Mouse (Mus musculus) B cell, adult 2 months (primary cell): ENCODE measurements around the gene Tmprss12.
"Not testable (repeated sequence)": the region's sequence is repeated elsewhere in the genome, so short reads cannot be mapped to it uniquely, and the experiment has no call there.

Source experiments
- DNase-seq, 2 experiments: peaks; one replicate each; pipeline ENCODE4 v3.0.0; 2022

The Tmprss12 gene

GRCm38 (mm10) chr15:100274790-100275559 lies 5.7 kb upstream of the Tmprss12 start:
- DNase-seq, result no peak

- no peak for DNase-seq
Observed at GRCm38 (mm10) chr15:100276403-100276802, 4.2 kb upstream of the Tmprss12 start.

DNA sequence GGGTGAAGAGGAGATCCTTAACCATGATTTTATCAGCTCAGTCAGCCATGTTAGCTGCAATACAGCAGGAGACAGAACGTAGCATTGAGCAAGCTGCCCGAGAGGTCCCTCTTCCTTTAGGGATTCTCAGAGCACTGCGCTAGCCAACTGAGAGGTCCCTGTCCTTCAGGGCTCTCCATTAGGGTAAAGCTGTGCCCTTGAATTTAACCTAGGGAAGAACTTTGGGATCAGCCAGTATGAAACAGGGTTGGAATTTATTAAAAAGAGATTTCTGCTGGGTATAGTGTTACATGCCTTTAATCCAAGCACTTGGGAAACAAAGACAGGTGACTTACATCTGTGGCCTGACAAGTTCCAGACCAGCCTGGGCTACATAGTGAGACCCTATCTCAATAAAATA lies 3.1 kb upstream of the Tmprss12 start:
- no peak for DNase-seq

GRCm38 (mm10) chr15:100288980-100289379 lies 8.3 kb downstream of the Tmprss12 start:
- DNase-seq, result no peak

DNA sequence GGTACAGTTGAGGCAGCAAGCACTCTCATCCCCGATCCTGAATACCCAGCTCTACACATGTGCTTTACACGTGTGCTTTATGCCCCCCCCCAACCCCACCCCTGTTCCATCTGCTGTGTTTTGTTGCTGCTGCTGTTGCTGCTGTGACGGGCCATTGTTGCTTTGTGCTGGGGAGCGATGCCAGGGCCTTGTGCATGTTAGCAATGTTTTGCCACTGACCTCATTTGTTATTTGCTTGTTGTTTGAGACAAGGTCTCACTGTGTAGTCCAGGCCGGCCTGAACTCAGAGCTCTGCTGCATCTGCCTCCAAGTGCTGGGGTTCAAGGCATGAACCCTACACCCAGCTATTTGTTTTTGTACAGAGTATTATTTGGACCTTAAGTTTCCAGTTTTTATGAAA lies 10.2 kb downstream of the Tmprss12 start:
- DNase-seq, result no peak

DNA sequence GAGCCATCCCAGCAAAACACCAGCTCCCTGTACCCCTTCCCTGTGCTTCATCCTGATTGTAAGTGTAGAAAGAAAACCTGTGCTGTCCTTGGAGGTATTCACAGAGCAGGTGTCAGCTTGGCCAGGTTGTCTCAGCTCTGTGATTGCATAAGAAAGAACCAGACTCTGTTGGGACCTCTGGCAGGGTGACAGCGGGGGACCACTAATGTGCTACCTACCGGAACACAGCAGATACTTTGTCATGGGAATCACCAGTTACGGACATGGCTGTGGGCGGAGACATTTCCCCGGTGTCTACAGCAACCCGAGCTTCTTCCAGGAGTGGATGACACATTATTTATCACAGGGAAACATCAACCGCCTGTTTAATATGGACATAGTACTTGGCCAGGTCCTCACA lies 11.7 kb downstream of the Tmprss12 start:
- no peak for DNase-seq

DNA sequence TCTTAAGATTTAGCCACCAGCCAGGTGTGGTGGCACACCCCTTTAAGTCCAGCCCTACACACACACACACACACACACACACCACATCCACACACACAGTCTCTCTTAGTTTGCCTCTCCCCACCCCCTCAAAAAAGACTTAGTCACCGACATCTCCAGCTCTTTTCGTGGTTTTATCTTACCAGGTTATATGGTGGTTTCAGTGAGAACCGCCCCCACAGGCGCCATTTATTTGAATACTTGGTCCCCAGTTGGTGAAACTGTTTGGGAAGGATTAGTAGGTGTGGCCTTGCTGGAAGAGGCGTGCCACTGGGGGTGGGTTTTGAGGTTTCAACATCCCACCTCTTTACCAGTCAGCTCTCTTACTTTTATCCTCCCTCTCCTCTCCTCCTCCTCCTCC lies 17.2 kb downstream of the Tmprss12 start:
- DNase-seq, result no peak

GRCm38 (mm10) chr15:100300499-100300898 lies 19.9 kb downstream of the Tmprss12 start:
- no peak for DNase-seq

- no peak for DNase-seq
Observed at GRCm38 (mm10) chr15:100301556-100301955, 20.9 kb downstream of the Tmprss12 start.

GRCm38 (mm10) chr15:100303428-100304018 lies 22.9 kb downstream of the Tmprss12 start:
- no peak for DNase-seq

- DNase-seq, result peak; percentile 61 to 65
Observed at GRCm38 (mm10) chr15:100304019-100304991, 23.7 kb downstream of the Tmprss12 start, which contains the start of gene Mettl7a1. Gene Mettl7a1 (plus strand): TSS chr15:100304140.

- no peak for DNase-seq
Observed at GRCm38 (mm10) chr15:100306201-100306600, 25.6 kb downstream of the Tmprss12 start.

DNA sequence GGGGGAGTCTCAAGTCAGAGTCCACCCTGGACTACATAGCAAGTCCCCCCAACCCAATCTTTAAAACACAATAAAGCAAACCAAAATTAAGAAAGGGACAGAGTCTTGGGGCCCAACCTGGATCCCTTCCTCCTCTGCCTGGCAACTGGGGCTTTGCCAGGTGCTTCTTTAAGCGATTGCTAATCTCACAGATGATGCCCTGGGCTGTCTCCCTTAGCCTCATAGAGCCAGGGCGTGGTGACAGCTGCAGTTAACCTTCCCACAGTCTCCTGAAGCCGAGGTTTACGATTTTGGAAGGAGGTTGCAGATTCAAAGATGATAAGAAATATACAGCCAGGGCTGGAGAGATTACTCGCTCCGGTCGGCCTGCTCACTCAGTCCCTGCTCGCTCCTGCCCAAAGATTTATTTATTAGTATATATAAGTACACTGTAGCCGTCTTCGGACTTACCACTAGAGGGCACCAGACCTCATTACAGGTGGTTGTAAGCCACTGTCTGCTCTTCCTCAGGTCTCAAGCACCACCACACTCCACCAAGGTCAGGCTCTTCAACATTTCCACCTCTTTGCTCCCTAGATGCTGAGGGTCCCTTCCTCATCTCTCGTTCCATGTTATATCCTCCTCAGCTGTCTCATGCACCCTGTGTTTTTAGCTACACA lies 26.9 kb downstream of the Tmprss12 start:
- DNase-seq, result peak; percentile 48 to 54

DNA sequence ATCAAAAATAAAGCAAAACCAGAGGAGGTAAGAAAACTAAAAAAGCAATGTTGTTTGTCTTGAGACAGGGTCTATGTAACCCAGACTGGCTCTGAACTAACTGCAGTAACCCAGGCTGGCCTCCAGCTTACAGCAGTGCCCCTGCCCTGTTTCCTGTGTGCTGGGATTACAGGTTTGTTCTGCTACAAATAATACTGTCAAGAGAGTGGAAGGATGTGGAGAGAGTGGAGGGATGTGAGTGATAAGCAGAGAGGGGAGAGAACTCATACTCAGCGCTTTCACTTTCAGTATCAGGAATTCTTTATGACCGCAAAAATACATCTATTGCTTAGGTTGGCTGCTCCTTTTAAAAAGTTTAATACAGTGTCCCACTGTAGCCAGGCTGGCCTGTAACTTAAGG lies 31.7 kb downstream of the Tmprss12 start:
- DNase-seq, result no peak

DNA sequence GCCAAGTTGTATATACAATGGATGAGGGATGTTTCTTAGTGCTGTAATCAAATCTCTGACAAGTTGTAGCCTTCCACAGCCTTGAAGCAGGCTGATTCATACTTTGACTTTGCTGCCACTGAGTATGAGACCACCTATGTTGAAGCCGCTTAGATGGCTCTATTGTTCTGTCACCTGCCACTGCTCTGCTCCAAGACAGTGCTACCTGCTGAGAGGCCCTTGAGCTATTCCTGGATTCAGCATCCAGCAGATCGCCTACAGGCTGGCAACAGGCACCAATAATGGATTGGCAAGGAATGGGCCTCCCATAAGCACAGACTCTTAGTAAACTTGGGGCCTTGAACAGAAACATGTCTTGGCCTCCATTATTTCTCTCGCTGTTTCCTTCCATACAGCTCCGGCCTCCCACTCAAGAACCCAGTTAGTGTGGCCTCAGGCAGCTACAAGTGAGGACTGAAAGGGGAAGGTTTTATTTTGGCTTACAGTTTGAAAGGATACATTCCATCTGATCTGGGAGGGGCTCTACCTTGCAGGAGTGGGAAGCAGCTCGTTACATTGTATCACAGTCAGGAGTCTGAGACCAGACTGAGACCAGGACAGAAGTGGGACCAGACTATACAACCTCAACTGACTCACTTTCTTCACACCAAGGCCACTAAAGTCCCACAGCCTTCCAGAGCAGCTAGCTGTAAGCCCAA lies 34.0 kb downstream of the Tmprss12 start:
- DNase-seq, result no peak

GRCm38 (mm10) chr15:100318014-100318671 lies 37.5 kb downstream of the Tmprss12 start:
- DNase-seq, result not testable (repeated sequence)

DNA sequence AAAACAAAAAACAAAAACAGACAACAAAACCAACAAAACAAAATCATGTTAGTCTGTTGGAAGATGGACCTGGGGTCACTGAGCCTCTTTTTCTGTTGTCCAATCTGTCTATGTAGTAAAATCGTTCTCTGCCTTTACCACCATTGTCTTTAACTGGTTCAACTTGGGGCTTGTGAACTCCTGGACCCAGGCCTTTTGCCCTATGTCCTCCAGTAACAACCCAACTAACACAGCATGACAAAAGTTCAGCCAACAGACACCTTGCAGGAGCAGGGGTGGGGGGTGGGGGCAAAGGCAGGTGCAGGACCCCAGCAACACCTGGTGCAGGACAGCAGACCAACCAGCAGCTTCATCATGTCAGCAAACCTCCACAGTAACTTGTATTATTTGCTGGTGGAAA lies 39.2 kb downstream of the Tmprss12 start:
- no peak for DNase-seq

GRCm38 (mm10) chr15:100320295-100320905 lies 39.8 kb downstream of the Tmprss12 start:
- no peak for DNase-seq

- peak in 1 of 2 experiments; percentile 13 for DNase-seq
Observed at GRCm38 (mm10) chr15:100321134-100321533, 40.5 kb downstream of the Tmprss12 start.

GRCm38 (mm10) chr15:100324021-100324591 lies 43.5 kb downstream of the Tmprss12 start:
- DNase-seq, result no peak

- no peak for DNase-seq
Observed at GRCm38 (mm10) chr15:100325235-100325634, 44.6 kb downstream of the Tmprss12 start.
